Mouse (Mus musculus) common myeloid progenitor, adult 5-6 weeks (primary cell): ENCODE measurements around the gene Ssx2ip. TPM values are rescaled to one million over a fixed set of nuclear protein-coding genes. Genes with fewer than 3 reads are reported as not detected.

Experiments used
- ATAC-seq: replicated peaks from 2 replicates; pipeline ENCODE4 v1.8.0; 2016; ENCODE audit warnings: low read depth, mild to moderate bottlenecking, moderate TSS enrichment, inconsistent platforms; ENCODE audit not compliant: poor library complexity, severe bottlenecking
- total RNA-seq: library from RNA; stranded (forward); fragments of 200-1000, 187-1606 nt; gene quantifications from 2 replicates; pipeline ENCODE4 v1.2.3, GENCODE M21; 2017

Gene Ssx2ip
- total RNA-seq, 1 experiment from 2014 or later = 35.7 TPM

DNA sequence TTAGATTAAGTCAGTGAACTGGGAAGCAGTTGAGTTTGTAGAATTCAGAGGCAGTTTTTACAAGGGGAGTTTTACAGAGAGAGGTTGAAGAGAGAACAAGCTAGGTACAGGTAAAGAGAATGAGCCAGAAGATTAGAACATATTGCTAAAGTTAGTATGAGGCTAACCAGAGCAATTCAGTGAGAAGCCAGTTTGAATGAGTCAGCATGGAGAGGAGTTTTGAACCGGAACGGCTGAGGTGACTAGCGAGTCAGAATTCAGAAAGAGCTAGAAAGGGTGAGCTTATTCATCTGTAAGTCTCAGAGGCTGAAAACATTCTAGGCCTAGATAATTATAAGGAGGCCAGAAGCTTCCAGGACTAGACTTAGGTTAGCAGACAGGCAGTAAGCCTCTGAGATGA is 70.0 kb downstream of the Ssx2ip start:
- no peak for ATAC-seq

DNA sequence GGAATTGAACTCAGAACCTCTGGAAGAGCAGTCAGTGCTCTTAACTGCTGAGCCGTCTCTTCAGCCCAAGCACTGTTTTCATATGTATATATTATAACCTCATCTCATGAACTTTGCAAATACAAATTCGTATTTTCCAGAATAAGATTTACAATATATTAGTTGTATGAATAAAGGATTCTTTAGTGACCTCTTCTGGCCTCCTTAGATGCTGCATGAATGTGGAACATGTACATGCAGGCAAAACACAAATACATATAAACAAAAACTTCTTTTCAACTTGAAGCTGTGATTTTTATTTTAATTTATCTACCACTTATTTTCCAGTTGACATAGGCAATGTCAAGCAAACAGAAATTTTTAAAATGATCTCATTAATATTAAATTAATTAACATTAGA is 77.6 kb downstream of the Ssx2ip start:
- no peak for ATAC-seq

DNA sequence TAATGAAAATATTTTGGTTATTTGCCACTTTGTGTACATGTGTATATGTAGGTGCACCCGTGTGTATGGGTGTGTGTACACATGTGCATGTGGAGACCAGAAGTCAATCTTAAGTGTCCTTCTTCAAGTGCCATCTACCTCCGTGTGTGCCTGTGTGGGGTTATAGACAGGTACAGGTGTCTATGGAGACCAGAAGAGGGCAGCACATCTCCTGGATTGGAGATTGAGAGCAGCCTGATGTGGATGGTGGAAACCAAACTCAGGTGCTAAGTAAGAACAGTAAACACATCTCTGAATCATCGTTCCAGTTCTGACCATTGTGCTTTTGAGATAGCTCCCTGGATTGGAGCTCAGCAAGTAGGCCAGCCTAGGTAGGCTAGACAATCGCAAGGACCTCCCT is 82.0 kb downstream of the Ssx2ip start:
- ATAC-seq = no peak

Other genes with a start within 250 kb of the Ssx2ip start
- not detected in 2 replicates for gene Lpar3, start 183.7 kb upstream of the Ssx2ip start, total RNA-seq
- gene Ctbs, start 45.2 kb downstream of the Ssx2ip start, total RNA-seq = 4.8 and 7.0 TPM in 2 replicates
- gene Spata1, start 95.1 kb downstream of the Ssx2ip start, total RNA-seq = 8.2 and 20.6 TPM in 2 replicates
- 93.1 and 141 TPM in 2 replicates for gene Gng5, start 95.2 kb downstream of the Ssx2ip start, total RNA-seq
- 110 and 123 TPM in 2 replicates for gene Rpf1, start 116.8 kb downstream of the Ssx2ip start, total RNA-seq
- gene Uox, start 165.8 kb downstream of the Ssx2ip start, total RNA-seq = not detected in 2 replicates
- 0.64 TPM in 1 of 2 replicates, not detected in the other for gene Dnase2b, start 211.0 kb downstream of the Ssx2ip start, total RNA-seq
- gene 4930503B20Rik, start 246.7 kb downstream of the Ssx2ip start, total RNA-seq = 0.91 TPM in 1 of 2 replicates, not detected in the other